Mouse (Mus musculus) E14TG2a.4 (cell line): ENCODE data around the gene Hnrnpu.

ENCODE experiments used
- H3K27me3 ChIP-seq: 2 replicates; pipeline ENCODE4 v1.6.1; 2014; ENCODE audit warnings: low read length, control low read depth; ENCODE audit not compliant: insufficient read depth
- H3K36me3 ChIP-seq: 2 replicates; pipeline ENCODE4 v1.6.1; 2014; ENCODE audit warnings: low read length, control low read depth; ENCODE audit not compliant: insufficient read depth
- H3K4me1 ChIP-seq: replicated peaks from 2 replicates; pipeline ENCODE4 v1.6.1; 2014; ENCODE audit warnings: low read depth, low read length, control low read depth
- H3K4me3 ChIP-seq: replicated peaks from 2 replicates; pipeline ENCODE4 v1.5.1; 2014; ENCODE audit warnings: mild to moderate bottlenecking, low read length
- H3K9me3 ChIP-seq: 2 replicates; pipeline ENCODE4 v1.6.1; 2014; ENCODE audit warnings: low read length, control low read depth
- CTCF ChIP-seq: conservative IDR thresholded peaks from 2 replicates; pipeline ENCODE4 v1.5.1; 2014; ENCODE audit warnings: low read length
- NANOG ChIP-seq: IDR thresholded peaks from 2 replicates; pipeline ENCODE4 v1.6.1; 2014; ENCODE audit warnings: borderline replicate concordance, low read length, mixed read lengths
- POU5F1 ChIP-seq: IDR thresholded peaks from 2 replicates; pipeline ENCODE4 v1.6.1; 2014; ENCODE audit warnings: low read length, borderline replicate concordance

Hnrnpu gene

GRCm38 (mm10) chr1:178276054-178276911 is 61.3 kb downstream of the Hnrnpu start:
- Histone ChIP-seq H3K9me3 (peaks cover 27% of the 10 kb centered on the region), H3K36me3 (no peaks in the 10 kb centered on the region), H3K27me3 (peaks cover 24% of the 10 kb centered on the region), H3K4me1 (peaks cover 23% of the 10 kb centered on the region), H3K4me3 (peak overlapping the region; percentile 79)
- TF ChIP-seq NANOG = peak; percentile 38; the same call in 1 of the 2 replicates
- TF ChIP-seq POU5F1 = no peak

GRCm38 (mm10) chr1:178275738-178276053 is 61.9 kb downstream of the Hnrnpu start:
- Histone ChIP-seq H3K4me3 (peak overlapping the region; percentile 79), H3K36me3 (no peaks in the 10 kb centered on the region), H3K27me3 (peaks cover 24% of the 10 kb centered on the region), H3K9me3 (peaks cover 23% of the 10 kb centered on the region), H3K4me1 (peaks cover 23% of the 10 kb centered on the region)
- no peak for TF ChIP-seq POU5F1
- TF ChIP-seq CTCF = no peak
- TF ChIP-seq NANOG = no peak

- peaks cover 24% of the 10 kb centered on the region for H3K27me3 ChIP-seq
- H3K9me3 ChIP-seq = peaks cover 23% of the 10 kb centered on the region
- peak overlapping the region; percentile 79 for H3K4me3 ChIP-seq
- TF ChIP-seq POU5F1 = no peak
- TF ChIP-seq CTCF = no peak
- no peak for TF ChIP-seq NANOG
- peaks cover 23% of the 10 kb centered on the region for H3K4me1 ChIP-seq
- no peaks in the 10 kb centered on the region for H3K36me3 ChIP-seq
Measured at GRCm38 (mm10) chr1:178275174-178275730, 62.3 kb downstream of the Hnrnpu start.
